Mouse (Mus musculus) spleen, adult 2 months (tissue): Measurements from ENCODE around the gene Ldlr.

Source experiments
- CTCF ChIP-seq: fragments of 200-500 bp; IDR thresholded peaks from 2 replicates; pipeline ENCODE4 v1.5.1; 2011; ENCODE audit warnings: mild to moderate bottlenecking, inconsistent platforms; ENCODE audit not compliant: insufficient read depth, insufficient read length, insufficient replicate concordance; ENCODE audit errors: extremely low read depth
- POLR2A ChIP-seq: fragments of 200-500 bp; IDR thresholded peaks from 2 replicates; pipeline ENCODE4 v1.6.1; 2011; ENCODE audit warnings: low read depth, low read length, inconsistent platforms

DNA sequence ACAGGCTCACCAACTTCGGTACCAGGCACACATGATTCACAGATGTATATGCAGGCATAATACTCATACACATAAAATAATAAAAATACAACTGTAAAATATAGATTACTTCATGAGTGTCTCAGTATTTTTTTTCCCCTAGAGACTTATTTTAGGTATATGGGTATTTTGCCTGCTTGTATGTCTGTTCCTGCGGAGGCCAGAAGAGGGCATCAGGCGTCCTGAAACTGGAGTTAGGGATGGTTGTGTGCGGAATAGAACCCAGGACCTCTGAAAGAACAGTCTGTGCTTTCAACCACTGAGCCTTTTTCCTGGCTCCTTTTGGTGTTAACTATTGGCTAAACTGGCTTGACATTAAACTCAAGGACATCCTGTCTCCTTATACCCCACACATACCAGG, 40.5 kb upstream of the Ldlr start:
- TF ChIP-seq CTCF (no peak), POLR2A (no peak)
